Comparison of ENCODE assay signal across 24 mouse cellular contexts in the genomic region with DNA sequence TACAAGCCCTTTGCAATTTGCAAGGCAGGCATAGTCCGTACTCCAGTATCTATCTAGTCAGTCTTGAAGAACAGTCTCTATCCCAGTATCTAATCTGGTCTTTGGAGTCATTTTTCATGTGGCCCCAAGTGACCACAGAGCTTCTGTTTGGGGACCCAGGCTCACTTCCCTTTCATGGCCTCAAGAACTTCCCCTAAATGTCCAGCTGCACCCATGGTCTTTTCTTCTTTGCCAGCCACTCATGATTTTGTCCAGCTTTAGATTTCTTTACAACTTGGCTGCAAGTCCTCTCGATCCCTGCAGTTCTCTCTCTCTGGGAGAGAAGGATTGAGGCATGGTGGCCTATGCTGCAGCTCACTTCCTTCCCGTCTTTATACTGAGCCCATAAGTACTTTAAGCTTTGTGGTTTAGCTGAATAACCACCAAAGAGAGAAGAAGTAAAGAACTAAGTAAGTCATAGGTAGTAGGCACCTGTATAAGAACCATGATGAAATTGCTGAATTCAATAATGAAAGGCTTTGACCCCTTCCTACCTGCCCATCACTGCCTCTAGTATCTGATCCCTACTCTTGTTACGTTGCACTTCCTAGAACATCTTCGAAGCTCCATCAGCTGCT.
DNase-seq lines count a peak whose midpoint lies in the region; ATAC-seq and TF ChIP-seq lines count a peak whose summit lies in the region.
"Had no signal": no experiment of that assay in that cellular context is flagged by ENCODE, and none has a peak within 500 bp of the region (broad histone marks: within the 10 kb centered on the region; RNA-seq: fewer than 3 reads in every experiment).

No protein-coding gene starts in this region.

- no peak for TF ChIP-seq RAD21 in CH12.LX (IDR thresholded peaks at IDR 0.05; ENCODE audit: low read depth, low read length)

- no peak overlapping the region for H3K9ac ChIP-seq in heart, embryonic 11.5 days (ENCODE audit: low read depth, low read length)
- no peak overlapping the region; the same call in 1 of the 2 replicates for H3K9ac ChIP-seq in CH12.LX (ENCODE audit: insufficient read depth, low read depth)
- H3K9ac ChIP-seq: embryonic facial prominence, embryonic 15.5 days; kidney, embryonic 15.5 days; liver, embryonic 14.5 days; lung, embryonic 15.5 days had no signal

- H3K27me3 ChIP-seq in heart, embryonic 11.5 days (ENCODE audit: control insufficient read depth, insufficient read depth, low read length), result no peaks in the 10 kb centered on the region
- H3K27me3 ChIP-seq in CH12.LX (replicated peaks), result no peaks in the 10 kb centered on the region
- H3K27me3 ChIP-seq: embryonic facial prominence, embryonic 15.5 days; kidney, embryonic 15.5 days; lung, embryonic 15.5 days had no signal

- no peaks in the 10 kb centered on the region for H3K79me2 ChIP-seq in CH12.LX (replicated peaks; ENCODE audit: control insufficient read depth, extremely low read depth, insufficient read depth, poor library complexity, severe bottlenecking)

- no peak for TF ChIP-seq POLR2A in CH12.LX (IDR thresholded peaks at IDR 0.05; ENCODE audit: low read depth, low read length)

- no peak for TF ChIP-seq CTCF in CH12.LX (conservative IDR thresholded peaks at IDR 0.05 in 1 of 2, IDR thresholded peaks at IDR 0.05 in 1 of 2; ENCODE audit: low read depth in 2 of 2, low read length in 2 of 2)
- no peak for TF ChIP-seq CTCF in gastrocnemius, adult 2 months (IDR thresholded peaks at IDR 0.05)

- peak; percentile 6 to 35 for DNase-seq in heart, adult 18-20 months
- no peak for DNase-seq in CH12.LX (ENCODE audit: extremely low read depth)
- no peak for DNase-seq in lung, postnatal 25 days (ENCODE audit: low spot score)
- no peak for DNase-seq in yolk sac, embryonic 10.5 days (ENCODE audit: low spot score)
- no peak for DNase-seq in gastrocnemius, adult 2 months
- DNase-seq: adrenal gland, postnatal 10 days; cerebellum, adult 18-20 months; cerebellum, postnatal 25 days; gastrocnemius, postnatal 10 days; heart, postnatal 14 days; kidney, postnatal 4 days; thymus, postnatal 25 days had no signal

- no peak for ATAC-seq in heart, embryonic 11.5 days (replicated peaks; ENCODE audit: insufficient number of reproducible peaks, low FRiP score, low TSS enrichment)
- ATAC-seq in common myeloid progenitor, adult 5-6 weeks (replicated peaks; ENCODE audit: low read depth, poor library complexity, severe bottlenecking), result peak; percentile 89
- peak; percentile 72 for ATAC-seq in neutrophil, adult 5-6 weeks (ENCODE audit: extremely low read depth, insufficient number of reproducible peaks, low FRiP score, poor library complexity, severe bottlenecking)
- ATAC-seq: activated CD4-positive, CD25-positive, alpha-beta regulatory T cell, adult 4 months; hindbrain, embryonic 16.5 days; intestine, embryonic 16.5 days; midbrain, embryonic 16.5 days had no signal

- in situ Hi-C loops in CH12.LX (cut with MboI; ENCODE audit: low pct_ligation_motif_present, low pct_unique_long_range_greater_than_20kb, low sequenced_read_pairs), result loop anchor here (10.0 kb wide), 1 partner anchor 116 kb away; no protein-coding TSS in a partner anchor

- no peaks in the 10 kb centered on the region for H3K9me3 ChIP-seq in heart, embryonic 11.5 days (replicated peaks; ENCODE audit: control insufficient read depth, low read length)
- H3K9me3 ChIP-seq in CH12.LX (replicated peaks; ENCODE audit: low read length), result no peaks in the 10 kb centered on the region
- H3K9me3 ChIP-seq: embryonic facial prominence, embryonic 15.5 days; heart, embryonic 10.5 days; kidney, embryonic 15.5 days; lung, embryonic 15.5 days had no signal

- 84% methylated on average over 5 of the region's 5 CpGs for WGBS in heart, embryonic 11.5 days (ENCODE audit: insufficient replicate concordance)

- dilution Hi-C loops in CH12.LX (cut with MboI; ENCODE audit: extremely low pct_ligation_motif_present, extremely low pct_unique_long_range_greater_than_20kb, low sequenced_read_pairs), result no loop called here

- no peaks in the 10 kb centered on the region for H3K36me3 ChIP-seq in heart, embryonic 11.5 days (ENCODE audit: control insufficient read depth, insufficient read depth, low read length)
- no peaks in the 10 kb centered on the region for H3K36me3 ChIP-seq in CH12.LX (replicated peaks in 1 of 2; ENCODE audit: control insufficient read depth in 1 of 2, insufficient read depth in 1 of 2, low read length in 1 of 2)
- H3K36me3 ChIP-seq: embryonic facial prominence, embryonic 15.5 days; heart, embryonic 10.5 days; kidney, embryonic 15.5 days; lung, embryonic 15.5 days had no signal

- no peak overlapping the region for H3K4me2 ChIP-seq in heart, embryonic 11.5 days
- peak overlapping the region; percentile 38; the same call in 1 of the 2 replicates for H3K4me2 ChIP-seq in CH12.LX (ENCODE audit: insufficient read depth, low read depth, poor library complexity, severe bottlenecking)
- H3K4me2 ChIP-seq: embryonic facial prominence, embryonic 15.5 days; kidney, embryonic 15.5 days; lung, embryonic 15.5 days had no signal

- peaks cover 11% of the 10 kb centered on the region for H3K4me1 ChIP-seq in heart, embryonic 11.5 days (ENCODE audit: control insufficient read depth, insufficient read depth, low read length)
- H3K4me1 ChIP-seq in CH12.LX (ENCODE audit: control insufficient read depth in 1 of 2, insufficient read depth in 2 of 2), result peaks cover 18 to 36% of the 10 kb centered on the region in 2 experiments

- no peak overlapping the region for H3K4me3 ChIP-seq in heart, embryonic 11.5 days (ENCODE audit: low read depth, low read length)
- no peak overlapping the region for H3K4me3 ChIP-seq in CH12.LX (replicated peaks in 1 of 3; ENCODE audit: low read depth in 2 of 3, low read length in 2 of 3, poor library complexity in 1 of 3)
- no peak overlapping the region for H3K4me3 ChIP-seq in gastrocnemius, adult 2 months
- H3K4me3 ChIP-seq: embryonic facial prominence, embryonic 15.5 days; heart, embryonic 10.5 days; kidney, embryonic 15.5 days; lung, embryonic 15.5 days had no signal

- TF ChIP-seq EP300 in CH12.LX (IDR thresholded peaks at IDR 0.05; ENCODE audit: low read length), result peak; percentile 72

- H3K27ac ChIP-seq in heart, embryonic 11.5 days (ENCODE audit: low read depth, low read length), result no peak overlapping the region
- H3K27ac ChIP-seq in CH12.LX (ENCODE audit: insufficient read depth, low read depth), result no peak overlapping the region
- no peak overlapping the region for H3K27ac ChIP-seq in gastrocnemius, adult 2 months
- H3K27ac ChIP-seq: embryonic facial prominence, embryonic 15.5 days; heart, embryonic 10.5 days; kidney, embryonic 15.5 days; liver, embryonic 14.5 days; lung, embryonic 15.5 days had no signal

- intact Hi-C loops in gastrocnemius, adult 2 months (cut with DNase I), result no loop called here

TF ChIP-seq in CH12.LX, 34 proteins besides CTCF, POLR2A, EP300 and RAD21:
- TF ChIP-seq GABPA (IDR thresholded peaks at IDR 0.05; ENCODE audit: insufficient replicate concordance, low read depth, low read length) (no peak), TCF12 (IDR thresholded peaks at IDR 0.05; ENCODE audit: low read depth, low read length) (peak; percentile 58; the same call in 1 of the 2 replicates), ETS1 (conservative IDR thresholded peaks at IDR 0.05; ENCODE audit: low read depth, low read length) (0 out of 2 replicates have a peak, but pooled peaks have one; percentile 8), CHD2 (IDR thresholded peaks at IDR 0.05; ENCODE audit: low read length) (no peak), MEF2A (IDR thresholded peaks at IDR 0.05; ENCODE audit: borderline replicate concordance, low read depth, low read length) (peak; percentile 79), IRF4 (IDR thresholded peaks at IDR 0.05; ENCODE audit: low read depth, low read length) (peak; percentile 70; the same call in 1 of the 2 replicates), NRF1 (IDR thresholded peaks at IDR 0.05; ENCODE audit: low read depth, low read length) (no peak), POLR2AphosphoS2 (IDR thresholded peaks at IDR 0.05; ENCODE audit: low read depth, low read length) (no peak)

Comparison
In these comparisons a context has a peak if more than half of its experiments do, and no peak if none do; other contexts are left out.
1. DNase-seq: peak in heart, adult 18-20 months (2 of 2); none in CH12.LX (single experiment), lung, postnatal 25 days (single experiment), yolk sac, embryonic 10.5 days (single experiment) and gastrocnemius, adult 2 months (single experiment).